Mouse (Mus musculus) ES-E14 (cell line): ENCODE data around the gene Map3k12. TPM values are rescaled to one million over a fixed set of nuclear protein-coding genes. Genes with fewer than 3 reads are reported as not detected.

Experiments
- DNase-seq: peaks from one replicate; pipeline ENCODE4 v3.0.0-alpha.2; 2013; ENCODE audit warnings: low read depth, low spot score
- H3K27ac ChIP-seq: 2 replicates; pipeline ENCODE4 v1.5.1; 2012; ENCODE audit warnings: low read depth, mild to moderate bottlenecking, low read length, moderate library complexity, mixed read lengths; ENCODE audit not compliant: poor library complexity, insufficient read depth, severe bottlenecking
- H3K36me3 ChIP-seq: 2 replicates; pipeline ENCODE4 v1.6.1; 2012; ENCODE audit warnings: mild to moderate bottlenecking, low read length, moderate library complexity, mixed read lengths; ENCODE audit not compliant: control insufficient read depth, poor library complexity, insufficient read depth, severe bottlenecking
- H3K4me1 ChIP-seq, 2 experiments: fragments of 150-350 bp in 1 of 2; sonication (generic) in 1 of 2; 2 replicates each; pipeline ENCODE4 v1.6.1; 2012; ENCODE audit warnings: low read length in 2 of 2, mild to moderate bottlenecking in 1 of 2, mixed read lengths in 1 of 2; ENCODE audit not compliant: control insufficient read depth in 2 of 2, insufficient read depth in 2 of 2, poor library complexity in 1 of 2
- H3K4me3 ChIP-seq, 2 experiments: fragments of 150-350 bp in 1 of 2; sonication (generic) in 1 of 2; 2 replicates each; pipeline ENCODE4 v1.5.1; 2012; ENCODE audit warnings: low read length in 2 of 2, low read depth in 1 of 2, mild to moderate bottlenecking in 1 of 2, mixed read lengths in 1 of 2; ENCODE audit not compliant: insufficient read depth in 1 of 2, poor library complexity in 1 of 2, severe bottlenecking in 1 of 2
- H3K9ac ChIP-seq: 2 replicates; pipeline ENCODE4 v1.6.1; 2012; ENCODE audit warnings: low read depth, mild to moderate bottlenecking, low read length, mixed read lengths; ENCODE audit not compliant: poor library complexity, insufficient read depth, severe bottlenecking
- H3K9me3 ChIP-seq: fragments of 150-350 bp; sonication (generic); 2 replicates; pipeline ENCODE4 v1.6.1; 2012; ENCODE audit warnings: low read depth, mild to moderate bottlenecking, low read length; ENCODE audit not compliant: control insufficient read depth, insufficient read depth
- CHD2 ChIP-seq: IDR thresholded peaks from 2 replicates; pipeline ENCODE4 v1.6.1; 2014; ENCODE audit warnings: mild to moderate bottlenecking, low read depth, low read length, inconsistent platforms
- HCFC1 ChIP-seq: IDR thresholded peaks from 2 replicates; pipeline ENCODE4 v1.6.1; 2012; ENCODE audit warnings: low read length, inconsistent platforms, borderline replicate concordance; ENCODE audit not compliant: insufficient read depth
- MAFK ChIP-seq: IDR thresholded peaks from 2 replicates; pipeline ENCODE4 v1.6.1; 2014; ENCODE audit warnings: mild to moderate bottlenecking, low read depth, low read length, inconsistent platforms; ENCODE audit not compliant: insufficient read depth
- ZC3H11A ChIP-seq: IDR thresholded peaks from 2 replicates; pipeline ENCODE4 v1.6.1; 2012; ENCODE audit warnings: low read depth, mild to moderate bottlenecking, inconsistent platforms, low read length, borderline replicate concordance
- ZNF384 ChIP-seq: IDR thresholded peaks from 2 replicates; pipeline ENCODE4 v1.6.1; 2012; ENCODE audit warnings: low read depth, low read length, inconsistent platforms
- in situ Hi-C, 2 experiments: fragments of 600-800 bp; cut with MboI; formaldehyde crosslinking; loops; one replicate each; pipeline ENCODE4 v1.15.1; 2025; ENCODE audit warnings: low sequenced_read_pairs in 2 of 2, inconsistent platforms in 1 of 2; ENCODE audit not compliant: unreplicated experiment in 2 of 2
- total RNA-seq: library from RNA; depleted of rRNA; stranded (reverse); fragments of 300-350 nt; gene quantifications from 2 replicates; pipeline ENCODE4 v1.2.3, GENCODE M21; 2012

Map3k12 gene
- total RNA-seq, 1 experiment, result 18.1 TPM

- H3K36me3 ChIP-seq, result peaks cover 45% of the 10 kb centered on the region
- peaks cover 0 to 14% of the 10 kb centered on the region in 2 experiments; a peak in 3 of 4 replicates for H3K4me1 ChIP-seq
- H3K9me3 ChIP-seq, result no peaks in the 10 kb centered on the region
- H3K27ac ChIP-seq, result no peak overlapping the region
- DNase-seq, result no peak
- H3K4me3 ChIP-seq, result no peak overlapping the region
- TF ChIP-seq ZC3H11A (no peak), MAFK (no peak), ZNF384 (no peak), CHD2 (0 out of 2 replicates have a peak, but pooled peaks have one; percentile 20), HCFC1 (no peak)
- in situ Hi-C loops, result no loop called here
- no peak overlapping the region for H3K9ac ChIP-seq
Measured at GRCm38 (mm10) chr15:102503924-102504782, 12.7 kb downstream of the Map3k12 start.

GRCm38 (mm10) chr15:102503447-102503846, 13.4 kb downstream of the Map3k12 start, which contains the start of gene Gm10337:
Gm10337 (plus strand) TSS chr15:102503722.
- in situ Hi-C loops, result no loop called here

GRCm38 (mm10) chr15:102502254-102502840, 14.5 kb downstream of the Map3k12 start:
- TF ChIP-seq HCFC1 (no peak), MAFK (no peak), CHD2 (no peak), ZC3H11A (no peak), ZNF384 (no peak)
- in situ Hi-C loops, result no loop called here
- Histone ChIP-seq H3K4me3 (no peak overlapping the region), H3K27ac (no peak overlapping the region), H3K4me1 (peaks cover 0 to 12% of the 10 kb centered on the region in 2 experiments; a peak in 2 of 4 replicates), H3K36me3 (peaks cover 51% of the 10 kb centered on the region), H3K9me3 (no peaks in the 10 kb centered on the region), H3K9ac (no peak overlapping the region)
- DNase-seq, result no peak

More at GRCm38 (mm10) chr15:102503447-102503846, 13.4 kb downstream of the Map3k12 start, which contains the start of gene Gm10337:
- Histone ChIP-seq H3K27ac (no peak within 1 kb of the TSS), H3K4me3 (no peak within 1 kb of the TSS), H3K9me3 (no peaks in the 10 kb centered on the region), H3K9ac (no peak within 1 kb of the TSS), H3K4me1 (peaks cover 0 to 14% of the 10 kb centered on the region in 2 experiments; a peak in 2 of 4 replicates), H3K36me3 (peaks cover 48% of the 10 kb centered on the region)
- TF ChIP-seq ZC3H11A (no peak), MAFK (no peak), HCFC1 (no peak), ZNF384 (no peak), CHD2 (no peak)
- DNase-seq, result no peak

- Histone ChIP-seq H3K36me3 (peaks cover 53% of the 10 kb centered on the region), H3K27ac (no peak overlapping the region), H3K9me3 (no peaks in the 10 kb centered on the region), H3K4me3 (no peak overlapping the region), H3K4me1 (peaks cover 0 to 12% of the 10 kb centered on the region in 2 experiments; a peak in 2 of 4 replicates), H3K9ac (no peak overlapping the region)
- in situ Hi-C loops, result no loop called here
- no peak for DNase-seq
- no peak for TF ChIP-seq HCFC1
- TF ChIP-seq ZNF384, result no peak
- TF ChIP-seq MAFK, result no peak
- TF ChIP-seq CHD2, result no peak
- TF ChIP-seq ZC3H11A, result no peak
Measured at GRCm38 (mm10) chr15:102501084-102501814, 15.6 kb downstream of the Map3k12 start.
